Mouse (Mus musculus) stomach, embryonic 15.5 days (tissue): ENCODE measurements around the gene Amotl2. TPM values are rescaled to one million over a fixed set of nuclear protein-coding genes. Genes with fewer than 3 reads are reported as not detected.

Experiments
- ATAC-seq: fragments of 200-750 bp; cut with Nextera tagmentation; 2 replicates; pipeline ENCODE4 v1.8.0; 2017; ENCODE audit warnings: low read depth, moderate number of reproducible peaks, moderate TSS enrichment; ENCODE audit not compliant: insufficient read depth, low FRiP score
- H3K27ac ChIP-seq: fragments of 300-500 bp; sonication (generic); 2 replicates; pipeline ENCODE4 v1.5.1; 2015; ENCODE audit warnings: mild to moderate bottlenecking, inconsistent platforms
- H3K27me3 ChIP-seq: fragments of 300-500 bp; sonication (generic); replicated peaks from 2 replicates; pipeline ENCODE4 v1.6.1; 2015; ENCODE audit warnings: inconsistent platforms
- H3K36me3 ChIP-seq: fragments of 300-500 bp; sonication (generic); 2 replicates; pipeline ENCODE4 v1.6.1; 2015; ENCODE audit warnings: inconsistent platforms
- H3K4me1 ChIP-seq: fragments of 300-500 bp; sonication (generic); 2 replicates; pipeline ENCODE4 v1.6.1; 2015; ENCODE audit warnings: inconsistent platforms
- H3K4me2 ChIP-seq: fragments of 300-500 bp; sonication (generic); 2 replicates; pipeline ENCODE4 v1.6.1; 2015; ENCODE audit warnings: mild to moderate bottlenecking, inconsistent platforms
- H3K4me3 ChIP-seq: fragments of 300-500 bp; sonication (generic); replicated peaks from 2 replicates; pipeline ENCODE4 v1.5.1; 2015; ENCODE audit warnings: inconsistent platforms
- H3K9ac ChIP-seq: fragments of 300-500 bp; sonication (generic); 2 replicates; pipeline ENCODE4 v1.6.1; 2015; ENCODE audit warnings: inconsistent platforms
- H3K9me3 ChIP-seq: fragments of 300-500 bp; sonication (generic); 2 replicates; pipeline ENCODE4 v1.6.1; 2016; ENCODE audit warnings: inconsistent platforms
- WGBS: fragments of 180-500 bp; shearing (Covaris S2); methylation state at CpG from one replicate; pipeline ENCODE4 v1.1.7; 2015; 5-methylcytosine and 5-hydroxymethylcytosine counted together
- polyA plus RNA-seq: library from polyadenylated mRNA; unstranded; fragments of >200 nt; fragmentation: Nextera tagmentation; extraction: Ambion mirVana; gene quantifications from 2 replicates; pipeline ENCODE4 v1.2.1, GENCODE M21; 2015

Gene Amotl2
- polyA plus RNA-seq, 1 experiment from 2014 or later = 35.3 TPM

DNA sequence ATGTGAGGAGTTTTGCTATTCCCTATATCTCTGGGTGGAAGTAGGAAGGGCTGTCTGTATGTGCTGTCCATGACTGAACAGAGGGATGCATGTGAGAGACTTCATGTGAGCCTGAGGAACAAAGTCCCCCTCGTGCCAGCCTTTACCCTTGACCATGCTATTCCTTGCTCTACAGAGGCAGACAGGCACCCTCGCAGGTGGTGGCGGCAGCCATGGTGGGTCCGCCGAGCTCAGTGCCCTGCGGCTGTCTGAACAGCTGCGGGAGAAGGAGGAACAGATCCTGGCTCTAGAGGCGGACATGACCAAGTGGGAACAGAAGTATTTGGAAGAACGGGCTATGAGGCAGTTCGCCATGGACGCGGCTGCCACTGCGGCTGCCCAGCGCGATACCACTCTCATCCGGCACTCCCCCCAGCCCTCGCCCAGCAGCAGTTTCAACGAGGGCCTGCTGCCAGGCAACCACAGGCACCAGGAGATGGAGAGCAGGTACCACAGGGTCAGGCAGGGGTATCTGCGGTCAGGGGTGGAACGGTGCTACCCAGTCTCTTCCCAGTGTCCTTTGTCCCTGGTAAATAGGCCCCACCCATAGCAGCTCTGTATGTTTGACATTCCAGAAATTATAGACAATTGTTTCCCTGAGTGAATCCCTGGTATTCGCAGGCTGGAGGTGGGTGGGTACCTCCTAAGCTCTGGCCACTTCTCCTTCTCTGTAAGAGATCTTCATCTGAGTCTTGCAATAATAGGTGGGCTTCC, 12.8 kb downstream of the Amotl2 start:
- Histone ChIP-seq H3K27me3 (no peaks in the 10 kb centered on the region), H3K4me1 (peaks cover 37% of the 10 kb centered on the region), H3K27ac (0 out of 2 replicates have a peak overlapping the region, but pooled peaks have one; percentile 5), H3K4me3 (no peak overlapping the region), H3K4me2 (no peak overlapping the region), H3K36me3 (peaks cover 73% of the 10 kb centered on the region), H3K9me3 (no peaks in the 10 kb centered on the region), H3K9ac (no peak overlapping the region)
- 84% methylated on average over 21 of the region's 21 CpGs for WGBS
- ATAC-seq = no peak

DNA sequence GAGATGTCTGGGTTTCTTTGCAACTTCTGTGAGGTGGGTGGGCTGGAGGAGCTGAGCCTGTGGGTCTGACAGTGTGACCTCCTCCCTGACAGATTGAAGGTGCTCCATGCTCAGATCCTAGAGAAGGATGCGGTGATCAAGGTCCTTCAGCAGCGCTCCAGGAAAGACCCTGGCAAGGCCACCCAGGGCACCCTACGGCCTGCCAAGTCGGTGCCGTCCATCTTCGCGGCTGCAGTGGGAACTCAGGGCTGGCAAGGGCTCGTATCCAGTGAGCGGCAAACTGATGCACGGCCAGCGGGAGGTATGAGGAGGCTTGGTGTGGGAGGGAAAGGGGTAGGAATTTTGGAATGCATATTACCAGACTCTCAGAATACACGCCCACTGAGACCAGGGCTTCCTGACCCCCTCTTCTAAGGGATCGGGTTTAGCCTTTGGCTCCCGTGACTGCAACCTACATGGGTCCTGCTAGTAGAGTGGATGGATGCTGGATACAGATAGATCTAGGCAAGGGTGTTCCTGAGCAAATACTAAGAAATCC, 13.5 kb downstream of the Amotl2 start:
- ATAC-seq = no peak
- H3K27ac ChIP-seq = no peak overlapping the region
- H3K4me2 ChIP-seq = no peak overlapping the region
- 84% methylated on average over 14 of the region's 14 CpGs for WGBS
- peaks cover 31% of the 10 kb centered on the region for H3K4me1 ChIP-seq
- H3K27me3 ChIP-seq = no peaks in the 10 kb centered on the region
- H3K4me3 ChIP-seq = no peak overlapping the region
- H3K9me3 ChIP-seq = no peaks in the 10 kb centered on the region
- H3K36me3 ChIP-seq = peaks cover 67% of the 10 kb centered on the region
- H3K9ac ChIP-seq = no peak overlapping the region

DNA sequence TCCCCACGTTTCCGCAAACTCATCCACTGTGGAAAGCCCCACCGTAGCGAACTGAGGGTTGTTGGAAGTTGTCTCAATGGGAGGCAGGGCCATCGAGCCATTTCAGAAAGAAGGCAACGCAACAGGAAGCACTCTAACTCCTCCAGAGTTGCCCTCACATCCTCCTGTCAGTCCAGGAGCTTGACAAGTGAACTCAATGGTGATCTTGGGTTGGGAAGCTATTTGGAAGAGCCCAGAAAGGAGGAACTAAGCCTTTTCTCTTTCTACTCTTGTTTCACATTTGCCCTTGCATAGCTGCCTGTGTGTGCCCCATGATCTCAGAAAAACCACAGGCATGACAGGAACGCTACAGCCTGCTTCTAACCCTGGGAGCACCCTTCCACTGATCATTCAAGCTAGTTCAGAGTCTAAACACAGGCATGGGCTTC, 14.6 kb downstream of the Amotl2 start:
- no peak overlapping the region for H3K4me3 ChIP-seq
- H3K27ac ChIP-seq = peak overlapping the region; percentile 1; the same call in 1 of the 2 replicates
- no peak overlapping the region for H3K4me2 ChIP-seq
- H3K27me3 ChIP-seq = no peaks in the 10 kb centered on the region
- H3K36me3 ChIP-seq = peaks cover 57% of the 10 kb centered on the region
- no peaks in the 10 kb centered on the region for H3K9me3 ChIP-seq
- H3K4me1 ChIP-seq = peaks cover 20% of the 10 kb centered on the region
- H3K9ac ChIP-seq = no peak overlapping the region
- ATAC-seq = no peak
- 73% methylated on average over 7 of the region's 7 CpGs for WGBS

DNA sequence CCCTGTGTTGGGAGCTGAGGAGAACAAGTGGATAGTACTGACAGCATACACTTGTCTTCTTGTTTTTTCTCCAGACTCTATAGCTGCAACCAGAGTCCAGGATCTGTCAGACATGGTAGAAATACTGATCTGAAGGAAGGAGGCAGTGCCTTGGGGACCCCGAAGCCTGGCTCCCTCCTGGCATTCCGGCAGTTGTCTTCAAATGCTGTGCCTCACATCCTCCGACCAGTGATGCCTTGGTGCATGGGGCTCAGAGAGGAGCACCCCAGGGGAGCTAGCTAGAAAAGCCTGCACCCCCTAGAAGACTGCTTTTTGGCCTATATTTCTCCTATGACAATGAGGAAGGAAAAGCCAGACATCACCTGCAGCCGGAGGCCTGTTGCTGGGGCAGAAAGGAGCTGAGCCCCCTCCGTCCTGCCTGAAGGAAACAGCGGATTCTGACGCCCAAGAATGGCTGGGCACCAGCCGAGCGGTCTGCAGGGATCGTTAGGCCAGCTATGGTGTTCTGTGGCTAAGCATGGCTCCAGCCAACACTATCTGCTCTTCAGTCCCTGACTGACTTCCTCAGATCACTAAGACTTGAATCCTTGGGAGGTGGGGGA, 15.2 kb downstream of the Amotl2 start:
- 79% methylated on average over 10 of the region's 10 CpGs for WGBS
- ATAC-seq = no peak

DNA sequence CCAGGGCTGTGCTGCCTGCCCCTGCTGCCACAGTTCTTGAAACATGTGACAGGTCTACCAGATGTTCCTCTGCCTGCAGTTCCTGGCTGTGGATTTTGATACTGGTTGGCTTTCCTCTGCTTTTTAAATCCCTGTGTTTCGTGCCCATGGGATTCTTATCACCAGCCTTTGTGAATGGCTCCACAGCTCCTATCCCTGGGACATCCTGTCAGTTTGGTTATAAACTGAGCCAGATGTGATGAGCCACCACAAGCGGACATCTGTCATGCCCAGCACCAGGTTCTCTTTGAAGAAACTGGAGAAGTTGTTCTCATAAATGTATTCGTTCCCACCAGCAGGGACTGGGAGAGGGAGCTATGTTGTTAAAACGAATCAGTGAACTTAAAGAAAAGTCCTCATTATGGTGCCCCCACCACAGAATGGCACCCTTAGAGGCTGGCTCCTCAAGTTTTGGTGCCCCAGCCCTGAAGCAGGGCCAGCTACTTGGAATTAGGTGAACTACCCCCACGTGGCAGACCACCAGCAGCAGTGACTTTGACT, 15.9 kb downstream of the Amotl2 start:
- Histone ChIP-seq H3K4me3 (no peak overlapping the region), H3K27ac (peak overlapping the region; percentile 12; the same call in 1 of the 2 replicates), H3K27me3 (no peaks in the 10 kb centered on the region), H3K4me2 (no peak overlapping the region), H3K9me3 (no peaks in the 10 kb centered on the region), H3K4me1 (peaks cover 13% of the 10 kb centered on the region; the same call in 1 of the 2 replicates), H3K36me3 (peaks cover 53% of the 10 kb centered on the region), H3K9ac (no peak overlapping the region)
- 66% methylated on average over 5 of the region's 5 CpGs for WGBS
- no peak for ATAC-seq

More for the DNA sequence above, 15.2 kb downstream of the Amotl2 start:
- H3K4me1 ChIP-seq = peaks cover 14% of the 10 kb centered on the region
- peak overlapping the region; percentile 1; the same call in 1 of the 2 replicates for H3K27ac ChIP-seq
- H3K27me3 ChIP-seq = no peaks in the 10 kb centered on the region
- peaks cover 57% of the 10 kb centered on the region for H3K36me3 ChIP-seq
- H3K9me3 ChIP-seq = no peaks in the 10 kb centered on the region
- H3K4me2 ChIP-seq = no peak overlapping the region
- no peak overlapping the region for H3K9ac ChIP-seq
- no peak overlapping the region for H3K4me3 ChIP-seq

DNA sequence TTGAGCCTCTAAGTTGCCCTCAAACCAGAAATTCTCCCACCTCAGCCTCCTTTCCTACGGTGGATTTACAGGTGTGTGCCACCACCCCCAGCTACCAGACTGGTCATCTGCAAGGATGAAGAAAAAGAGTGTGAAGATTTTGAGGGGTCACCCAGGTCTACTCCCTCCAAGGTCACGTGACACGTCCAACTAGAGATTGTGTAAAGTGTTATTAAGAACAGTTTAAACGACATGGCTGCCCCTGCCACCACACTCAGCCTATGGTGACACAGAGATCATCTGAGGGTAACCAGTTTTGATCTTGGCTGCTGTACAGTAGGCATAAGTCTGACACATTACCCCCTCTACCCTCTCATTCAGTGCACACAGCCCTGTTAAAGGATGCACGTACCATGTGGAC, 17.0 kb downstream of the Amotl2 start:
- peak overlapping the region; percentile 87 for H3K27ac ChIP-seq
- ATAC-seq = no peak
- peaks cover 45% of the 10 kb centered on the region for H3K36me3 ChIP-seq
- H3K27me3 ChIP-seq = no peaks in the 10 kb centered on the region
- no peak overlapping the region for H3K9ac ChIP-seq
- H3K9me3 ChIP-seq = no peaks in the 10 kb centered on the region
- 76% methylated on average over 5 of the region's 5 CpGs for WGBS
- H3K4me2 ChIP-seq = no peak overlapping the region
- H3K4me1 ChIP-seq = peaks cover 20% of the 10 kb centered on the region; the same call in 1 of the 2 replicates
- H3K4me3 ChIP-seq = no peak overlapping the region

DNA sequence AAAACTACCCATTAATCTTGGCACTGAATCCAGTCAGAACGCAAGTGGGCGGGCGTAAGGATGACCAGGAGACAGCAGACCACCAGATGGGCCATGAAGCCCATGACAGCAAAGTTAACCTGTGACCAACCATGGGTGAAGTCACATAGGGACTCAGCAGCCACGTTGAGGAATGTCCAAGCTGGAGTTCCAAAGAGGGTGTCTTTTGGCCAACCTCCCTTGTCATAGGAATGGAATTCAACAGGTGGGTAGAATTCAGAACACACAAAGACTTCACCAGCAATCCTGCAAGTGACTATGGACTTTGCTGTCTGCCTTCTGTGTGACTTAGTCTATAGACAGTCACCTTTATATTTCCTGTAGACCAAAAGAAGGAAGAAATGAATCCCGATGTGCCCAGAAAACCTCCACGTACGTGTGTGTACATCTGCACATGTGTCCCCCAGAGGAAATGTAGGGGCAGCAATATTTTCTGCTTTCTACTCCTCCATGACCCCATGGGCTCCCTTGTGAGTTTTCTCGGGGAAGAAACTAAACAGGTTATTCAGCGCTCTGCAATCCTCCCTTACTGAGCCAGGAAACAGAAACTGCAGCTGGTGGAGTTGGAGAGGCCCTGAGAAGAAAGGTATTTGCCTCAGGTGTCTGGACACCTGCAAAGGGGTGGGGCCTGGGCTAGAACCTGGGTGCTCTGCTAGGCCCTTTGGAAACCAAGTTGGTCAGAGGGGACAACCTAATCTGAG, 17.7 kb downstream of the Amotl2 start:
- Histone ChIP-seq H3K4me2 (no peak overlapping the region; the same call in 1 of the 2 replicates), H3K27ac (peak overlapping the region; percentile 87), H3K9ac (no peak overlapping the region), H3K4me1 (peaks cover 20% of the 10 kb centered on the region; the same call in 1 of the 2 replicates), H3K27me3 (no peaks in the 10 kb centered on the region), H3K4me3 (no peak overlapping the region), H3K9me3 (no peaks in the 10 kb centered on the region), H3K36me3 (peaks cover 39% of the 10 kb centered on the region)
- peak; percentile 73 for ATAC-seq
- 57% methylated on average over 9 of the region's 9 CpGs for WGBS

DNA sequence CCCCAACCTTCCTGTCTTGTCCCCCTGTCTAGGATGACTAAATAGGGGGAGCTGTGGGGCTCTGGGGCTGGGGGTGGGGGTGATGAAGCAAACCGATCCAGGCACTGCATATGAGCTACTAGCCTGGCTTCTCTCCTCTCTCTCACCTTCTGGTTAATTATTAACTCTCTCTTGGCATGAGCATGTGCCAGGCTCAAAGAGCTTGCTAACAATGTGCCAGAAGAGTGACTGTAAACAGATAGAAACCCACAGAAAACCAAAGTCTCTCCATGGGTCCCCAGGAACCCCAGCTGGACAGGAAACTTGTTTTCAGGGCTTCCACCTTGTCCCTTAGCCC, 18.2 kb downstream of the Amotl2 start:
- no peaks in the 10 kb centered on the region for H3K27me3 ChIP-seq
- no peaks in the 10 kb centered on the region for H3K9me3 ChIP-seq
- peaks cover 19% of the 10 kb centered on the region; the same call in 1 of the 2 replicates for H3K4me1 ChIP-seq
- H3K9ac ChIP-seq = no peak overlapping the region
- H3K4me3 ChIP-seq = no peak overlapping the region
- WGBS = 38% methylated on average over 1 of the region's 1 CpGs
- peaks cover 34% of the 10 kb centered on the region for H3K36me3 ChIP-seq
- H3K27ac ChIP-seq = peak overlapping the region; percentile 87
- peak; percentile 77 for ATAC-seq
- H3K4me2 ChIP-seq = no peak overlapping the region; the same call in 1 of the 2 replicates

DNA sequence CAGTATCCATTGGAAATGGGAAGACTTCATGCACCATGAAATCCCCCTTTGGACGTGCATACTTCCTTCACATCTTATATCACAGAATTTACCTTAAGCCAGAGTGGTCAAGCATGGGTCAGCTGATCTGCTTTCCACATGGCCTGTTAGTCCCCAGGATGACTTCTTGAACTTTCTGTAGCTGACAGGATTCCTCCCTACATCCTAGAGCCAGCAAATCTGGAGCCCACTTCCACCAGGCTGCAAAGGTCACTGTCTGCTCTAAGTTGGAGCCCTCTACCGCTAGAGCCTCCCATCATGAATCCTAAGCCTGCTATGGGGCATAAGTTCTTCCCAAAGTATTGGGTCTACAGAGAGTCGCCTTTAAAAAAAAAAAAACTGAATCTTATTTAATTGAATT, 18.8 kb downstream of the Amotl2 start:
- ATAC-seq = no peak
- no peak overlapping the region for H3K4me2 ChIP-seq
- WGBS = 86% methylated on average over 3 of the region's 3 CpGs

DNA sequence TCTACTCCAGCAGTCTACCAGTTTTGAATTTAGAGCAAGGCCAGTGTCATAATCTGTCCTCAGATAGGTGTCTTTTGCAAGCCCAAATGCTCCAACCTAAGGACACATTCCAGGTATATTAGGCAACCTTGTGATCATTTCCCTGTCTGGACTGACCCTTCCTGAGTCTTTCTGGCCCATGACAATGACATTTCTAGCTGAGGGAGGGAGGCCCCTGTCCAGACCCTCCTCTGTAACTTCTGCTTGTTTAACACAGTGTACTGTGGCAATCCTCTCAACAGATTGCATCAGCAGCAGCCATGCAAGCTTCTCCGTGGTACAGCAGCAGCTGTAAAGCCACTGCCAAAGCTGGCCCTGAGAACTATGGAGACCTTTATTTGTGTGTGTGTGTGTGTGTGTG, 19.5 kb downstream of the Amotl2 start:
- no peaks in the 10 kb centered on the region for H3K9me3 ChIP-seq
- H3K4me3 ChIP-seq = no peak overlapping the region
- H3K27me3 ChIP-seq = no peaks in the 10 kb centered on the region
- WGBS = 34% methylated on average over 1 of the region's 1 CpGs
- H3K4me2 ChIP-seq = no peak overlapping the region
- no peak for ATAC-seq
- H3K27ac ChIP-seq = no peak overlapping the region
- H3K9ac ChIP-seq = no peak overlapping the region
- H3K36me3 ChIP-seq = peaks cover 22% of the 10 kb centered on the region
- peaks cover 15% of the 10 kb centered on the region; the same call in 1 of the 2 replicates for H3K4me1 ChIP-seq

More for the DNA sequence above, 18.8 kb downstream of the Amotl2 start:
- no peaks in the 10 kb centered on the region for H3K27me3 ChIP-seq
- peaks cover 29% of the 10 kb centered on the region for H3K36me3 ChIP-seq
- peak overlapping the region; percentile 87; the same call in 1 of the 2 replicates for H3K27ac ChIP-seq
- H3K4me1 ChIP-seq = peaks cover 15% of the 10 kb centered on the region; the same call in 1 of the 2 replicates
- H3K4me3 ChIP-seq = no peak overlapping the region
- no peaks in the 10 kb centered on the region for H3K9me3 ChIP-seq
- no peak overlapping the region for H3K9ac ChIP-seq

DNA sequence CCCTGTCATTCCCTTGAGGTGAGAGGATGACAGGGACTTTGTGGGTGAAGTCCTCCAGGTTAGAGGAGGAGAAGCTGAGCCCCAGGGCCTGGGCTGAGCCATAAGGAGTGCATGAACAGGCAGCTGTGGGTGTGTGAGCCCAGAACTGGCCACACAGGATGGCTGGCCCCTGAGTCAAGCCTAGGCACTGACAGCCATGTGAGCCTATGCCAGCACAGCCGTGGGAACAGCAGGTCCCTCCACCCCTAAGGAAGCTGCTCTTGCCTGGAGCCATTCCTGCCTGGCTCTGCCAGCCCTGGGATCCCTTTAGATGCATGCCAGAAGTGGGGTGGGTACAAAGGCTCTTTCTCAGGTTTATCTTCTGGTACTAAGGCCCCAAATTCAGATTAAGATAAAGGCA, 20.9 kb downstream of the Amotl2 start:
- peaks cover 10% of the 10 kb centered on the region; the same call in 1 of the 2 replicates for H3K36me3 ChIP-seq
- no peak overlapping the region for H3K4me2 ChIP-seq
- H3K27ac ChIP-seq = no peak overlapping the region
- WGBS = 45% methylated on average over 1 of the region's 1 CpGs
- H3K4me1 ChIP-seq = peaks cover 15% of the 10 kb centered on the region; the same call in 1 of the 2 replicates
- no peak overlapping the region for H3K4me3 ChIP-seq
- no peaks in the 10 kb centered on the region for H3K9me3 ChIP-seq
- no peaks in the 10 kb centered on the region for H3K27me3 ChIP-seq
- ATAC-seq = no peak
- no peak overlapping the region for H3K9ac ChIP-seq
